Mouse (Mus musculus) megakaryocyte, embryonic 14.5 days (primary cell): ENCODE results near the gene Snrk.

ENCODE experiments used
- FLI1 ChIP-seq: IDR thresholded peaks from 2 replicates; pipeline ENCODE4 v1.6.1; 2012; ENCODE audit warnings: low read length, inconsistent platforms, mixed read lengths
- GATA1 ChIP-seq: IDR thresholded peaks from 3 replicates; pipeline ENCODE4 v1.6.1; 2012; ENCODE audit warnings: mixed read lengths, low read length, inconsistent platforms, borderline replicate concordance

GRCm38 (mm10) chr9:122155193-122155592, 38.1 kb downstream of the Snrk start:
- TF ChIP-seq GATA1 (no peak), FLI1 (no peak)
